Mouse (Mus musculus): ENCODE measurements at regions not wholly inside any gene's neighbourhood (a gene's known extent, or its start where the extent isn't known, plus 50 kb on each side); places are given as distances from the start of the nearest gene placed in this dataset.

- TF ChIP-seq CTCF (IDR thresholded peaks at IDR 0.05; ENCODE audit: insufficient read depth, low read length) (peak; percentile 29; the same call in 1 of the 2 replicates), POLR2A (IDR thresholded peaks at IDR 0.05; ENCODE audit: borderline replicate concordance, extremely low read depth, low read depth, low read length) (no peak)
These were observed 90.3 kb upstream of the Plcl2 start for GRCm38 (mm10) chr17:50418863-50419383.

Measured in lung, adult 2 months (tissue).